Mouse (Mus musculus): ENCODE measurements around the gene Wdpcp.
"Not testable (repeated sequence)": the region's sequence is repeated elsewhere in the genome, so short reads cannot be mapped to it uniquely, and the experiment has no call there.

Gene Wdpcp

GRCm38 (mm10) chr11:21571700-21572381, at the start of gene Wdpcp, which contains the start of gene Mdh1:
Wdpcp (plus strand) TSS chr11:21572235.
Mdh1 (minus strand) TSS chr11:21572367.
- peak; percentile 93 to 96 for DNase-seq

GRCm38 (mm10) chr11:21528676-21529394, 43.2 kb upstream of the Wdpcp start:
- no peak for DNase-seq

GRCm38 (mm10) chr11:21530856-21531255, 41.2 kb upstream of the Wdpcp start:
- DNase-seq = not testable (repeated sequence)

- DNase-seq = no peak
Measured at GRCm38 (mm10) chr11:21540072-21540471, 32.0 kb upstream of the Wdpcp start.

GRCm38 (mm10) chr11:21540622-21541021, 31.4 kb upstream of the Wdpcp start:
- DNase-seq = no peak

GRCm38 (mm10) chr11:21542731-21543130, 29.3 kb upstream of the Wdpcp start:
- no peak for DNase-seq

GRCm38 (mm10) chr11:21545021-21545420, 27.0 kb upstream of the Wdpcp start:
- DNase-seq = no peak

GRCm38 (mm10) chr11:21545951-21546350, 26.1 kb upstream of the Wdpcp start:
- DNase-seq = no peak

GRCm38 (mm10) chr11:21546671-21547070, 25.4 kb upstream of the Wdpcp start:
- DNase-seq = no peak

- no peak for DNase-seq
Measured at GRCm38 (mm10) chr11:21547518-21547917, 24.5 kb upstream of the Wdpcp start.

- no peak for DNase-seq
Measured at GRCm38 (mm10) chr11:21549052-21549451, 23.0 kb upstream of the Wdpcp start.

- DNase-seq = no peak
Measured at GRCm38 (mm10) chr11:21549754-21550153, 22.3 kb upstream of the Wdpcp start.

- DNase-seq = no peak
Measured at GRCm38 (mm10) chr11:21550222-21551173, 21.5 kb upstream of the Wdpcp start.

- no peak for DNase-seq
Measured at GRCm38 (mm10) chr11:21552049-21552448, 20.0 kb upstream of the Wdpcp start.

GRCm38 (mm10) chr11:21559727-21560126, 12.3 kb upstream of the Wdpcp start:
- no peak for DNase-seq

GRCm38 (mm10) chr11:21561347-21561746, 10.7 kb upstream of the Wdpcp start:
- DNase-seq = no peak

- no peak for DNase-seq
Measured at GRCm38 (mm10) chr11:21563617-21564325, 8.3 kb upstream of the Wdpcp start.

GRCm38 (mm10) chr11:21564681-21565405, 7.2 kb upstream of the Wdpcp start:
- no peak for DNase-seq

GRCm38 (mm10) chr11:21566934-21567333, 5.1 kb upstream of the Wdpcp start:
- no peak for DNase-seq

GRCm38 (mm10) chr11:21567733-21568132, 4.3 kb upstream of the Wdpcp start:
- DNase-seq = no peak

GRCm38 (mm10) chr11:21569002-21569401, 3.0 kb upstream of the Wdpcp start:
- DNase-seq = no peak

All from thymus, adult 18-20 months (tissue).